Mouse (Mus musculus) heart, embryonic 12.5 days (tissue): ENCODE data around the gene Nmnat3. TPM values are rescaled to one million over a fixed set of nuclear protein-coding genes. Genes with fewer than 3 reads are reported as not detected.

Source experiments
- ATAC-seq: fragments of 200-750 bp; cut with Nextera tagmentation; 2 replicates; pipeline ENCODE4 v1.8.0; 2017; ENCODE audit warnings: moderate TSS enrichment, moderate library complexity; ENCODE audit not compliant: insufficient number of reproducible peaks, low FRiP score
- H3K27ac ChIP-seq: fragments of 300-500 bp; sonication (generic); 2 replicates; pipeline ENCODE4 v1.5.1; 2016; ENCODE audit warnings: mild to moderate bottlenecking, moderate library complexity; ENCODE audit not compliant: poor library complexity, severe bottlenecking
- H3K27me3 ChIP-seq: fragments of 300-500 bp; sonication (generic); replicated peaks from 2 replicates; pipeline ENCODE4 v1.6.1; 2016; ENCODE audit warnings: mild to moderate bottlenecking, moderate library complexity
- H3K36me3 ChIP-seq: fragments of 300-500 bp; sonication (generic); 2 replicates; pipeline ENCODE4 v1.6.1; 2016; ENCODE audit warnings: mild to moderate bottlenecking, moderate library complexity
- H3K4me1 ChIP-seq: fragments of 300-500 bp; sonication (generic); replicated peaks from 2 replicates; pipeline ENCODE4 v1.6.1; 2016; ENCODE audit warnings: mild to moderate bottlenecking
- H3K4me2 ChIP-seq: fragments of 300-500 bp; sonication (generic); 2 replicates; pipeline ENCODE4 v1.6.1; 2016; ENCODE audit warnings: mild to moderate bottlenecking, moderate library complexity
- H3K4me3 ChIP-seq: fragments of 300-500 bp; sonication (generic); 2 replicates; pipeline ENCODE4 v1.5.1; 2016; ENCODE audit warnings: mild to moderate bottlenecking
- H3K9ac ChIP-seq: fragments of 300-500 bp; sonication (generic); 2 replicates; pipeline ENCODE4 v1.6.1; 2016; ENCODE audit warnings: mild to moderate bottlenecking, moderate library complexity
- H3K9me3 ChIP-seq: fragments of 300-500 bp; sonication (generic); replicated peaks from 2 replicates; pipeline ENCODE4 v1.6.1; 2016; ENCODE audit warnings: mild to moderate bottlenecking, moderate library complexity
- WGBS: fragments of 180-500 bp; shearing (Covaris S2); methylation state at CpG from one replicate; pipeline ENCODE4 v1.1.7; 2016; 5-methylcytosine and 5-hydroxymethylcytosine counted together
- polyA plus RNA-seq: library from polyadenylated mRNA; unstranded; fragments of >200 nt; fragmentation: Nextera tagmentation; extraction: Ambion mirVana; gene quantifications from 2 replicates; pipeline ENCODE4 v1.2.1, GENCODE M21; 2016

The Nmnat3 gene
- polyA plus RNA-seq, 1 experiment from 2014 or later, result 9.4 TPM

DNA sequence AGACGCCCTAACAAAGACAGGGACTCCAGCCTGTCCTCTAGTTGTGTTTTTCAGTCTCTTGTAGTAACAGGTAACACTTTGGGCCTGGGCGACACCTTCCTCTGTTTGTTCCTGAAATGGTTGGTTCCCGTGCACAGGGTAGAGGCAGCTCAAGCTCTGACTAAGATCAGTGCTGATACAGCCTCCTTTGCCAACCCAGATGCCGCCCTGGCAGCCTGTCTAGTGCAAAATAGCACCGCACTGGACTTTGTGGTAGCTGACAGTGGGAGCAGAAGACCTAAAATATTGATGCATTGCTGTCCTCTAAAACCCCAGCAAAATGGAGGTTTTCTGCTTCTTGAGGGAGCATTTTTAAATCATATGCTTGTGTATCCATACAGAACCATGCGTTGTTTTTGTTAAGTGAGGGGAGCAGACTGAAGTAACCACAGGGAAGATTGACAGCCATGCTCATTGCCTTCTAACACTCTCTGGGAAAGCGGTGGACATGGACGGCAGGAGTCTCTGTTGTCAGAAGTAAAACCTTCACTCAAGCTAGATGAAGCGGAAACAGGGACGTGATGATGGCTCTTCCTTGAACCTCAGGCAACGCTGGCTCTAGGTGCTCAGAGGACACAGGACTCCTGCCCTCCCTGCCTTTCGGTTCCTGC lies 24.2 kb downstream of the Nmnat3 start:
- Histone ChIP-seq H3K9me3 (0 out of 2 replicates have a peak, but pooled peaks cover 5% of the 10 kb centered on the region), H3K36me3 (no peaks in the 10 kb centered on the region), H3K4me2 (no peak overlapping the region), H3K27me3 (no peaks in the 10 kb centered on the region), H3K9ac (no peak overlapping the region), H3K27ac (no peak overlapping the region), H3K4me3 (no peak overlapping the region), H3K4me1 (peaks cover 13% of the 10 kb centered on the region)
- WGBS, result 78% methylated on average over 12 of the region's 12 CpGs
- ATAC-seq, result no peak

- ATAC-seq, result no peak
- H3K9me3 ChIP-seq, result 0 out of 2 replicates have a peak, but pooled peaks cover 5% of the 10 kb centered on the region
Measured at GRCm38 (mm10) chr9:98312622-98313374, 25.6 kb downstream of the Nmnat3 start.

DNA sequence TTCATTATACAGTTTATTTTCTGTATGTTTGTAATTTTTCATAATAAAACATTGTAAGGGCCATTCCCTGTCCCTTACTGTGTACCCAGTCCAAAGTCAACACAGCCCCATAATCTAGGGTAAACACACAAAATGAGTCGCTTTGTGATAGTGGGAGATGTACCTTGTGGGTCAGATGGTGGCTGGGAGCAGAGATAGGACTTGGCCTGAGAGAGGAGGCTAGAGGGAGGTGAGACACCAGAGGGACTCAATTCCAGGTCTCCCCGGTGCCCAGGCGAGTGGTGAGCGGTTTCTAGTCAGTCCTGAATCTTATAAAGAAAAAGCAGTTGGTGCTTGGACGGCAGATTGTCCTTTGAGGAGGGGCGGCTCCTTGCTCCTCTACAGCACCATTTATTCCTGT lies 26.4 kb downstream of the Nmnat3 start:
- Histone ChIP-seq H3K4me2 (no peak overlapping the region), H3K27me3 (no peaks in the 10 kb centered on the region), H3K9ac (no peak overlapping the region), H3K4me3 (no peak overlapping the region), H3K9me3 (0 out of 2 replicates have a peak, but pooled peaks cover 5% of the 10 kb centered on the region), H3K36me3 (no peaks in the 10 kb centered on the region), H3K4me1 (peaks cover 13% of the 10 kb centered on the region), H3K27ac (no peak overlapping the region; the same call in 1 of the 2 replicates)
- ATAC-seq, result peak; percentile 82
- WGBS, result 72% methylated on average over 6 of the region's 6 CpGs

More at GRCm38 (mm10) chr9:98312622-98313374, 25.6 kb downstream of the Nmnat3 start:
- Histone ChIP-seq H3K27ac (no peak overlapping the region), H3K4me2 (no peak overlapping the region), H3K4me3 (no peak overlapping the region), H3K9ac (no peak overlapping the region), H3K27me3 (no peaks in the 10 kb centered on the region), H3K4me1 (peaks cover 13% of the 10 kb centered on the region), H3K36me3 (no peaks in the 10 kb centered on the region)
- WGBS, result 77% methylated on average over 6 of the region's 6 CpGs

GRCm38 (mm10) chr9:98314059-98314650 lies 26.9 kb downstream of the Nmnat3 start:
- H3K9me3 ChIP-seq, result 0 out of 2 replicates have a peak, but pooled peaks cover 5% of the 10 kb centered on the region
- H3K4me3 ChIP-seq, result no peak overlapping the region
- ATAC-seq, result no peak; the same call in 1 of the 2 replicates
- 67% methylated on average over 7 of the region's 7 CpGs for WGBS
- no peak overlapping the region for H3K4me2 ChIP-seq
- no peaks in the 10 kb centered on the region for H3K27me3 ChIP-seq
- H3K4me1 ChIP-seq, result peaks cover 13% of the 10 kb centered on the region
- H3K27ac ChIP-seq, result no peak overlapping the region
- no peaks in the 10 kb centered on the region for H3K36me3 ChIP-seq
- H3K9ac ChIP-seq, result no peak overlapping the region

- no peaks in the 10 kb centered on the region for H3K27me3 ChIP-seq
- 82% methylated on average over 4 of the region's 4 CpGs for WGBS
- no peak for ATAC-seq
- H3K4me2 ChIP-seq, result no peak overlapping the region
- no peak overlapping the region for H3K9ac ChIP-seq
- H3K4me1 ChIP-seq, result peaks cover 8% of the 10 kb centered on the region
- H3K27ac ChIP-seq, result no peak overlapping the region
- no peak overlapping the region for H3K4me3 ChIP-seq
- 0 out of 2 replicates have a peak, but pooled peaks cover 10% of the 10 kb centered on the region for H3K9me3 ChIP-seq
- H3K36me3 ChIP-seq, result no peaks in the 10 kb centered on the region
Measured at GRCm38 (mm10) chr9:98317897-98318296, 30.7 kb downstream of the Nmnat3 start.

DNA sequence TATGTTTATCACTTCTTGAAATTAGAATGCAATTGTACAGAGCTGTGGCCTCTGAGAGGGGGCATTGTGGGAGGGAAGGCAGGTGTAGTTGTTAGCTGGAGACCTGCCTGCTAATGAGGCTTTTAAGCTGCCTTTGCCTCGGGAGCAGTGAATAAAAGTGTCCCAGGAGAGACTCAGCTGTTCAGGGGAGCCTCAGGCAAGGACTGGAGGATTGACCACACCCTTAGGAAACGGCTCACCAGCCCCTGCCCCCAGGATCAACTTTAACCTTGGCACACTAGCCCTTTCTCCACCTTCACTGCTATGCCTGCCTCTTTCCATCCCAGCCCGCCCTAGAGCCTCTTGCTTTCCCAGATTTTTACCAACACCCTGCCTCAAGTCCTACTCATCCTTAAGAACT lies 31.6 kb downstream of the Nmnat3 start:
- no peak overlapping the region for H3K9ac ChIP-seq
- no peaks in the 10 kb centered on the region for H3K27me3 ChIP-seq
- no peak overlapping the region for H3K4me3 ChIP-seq
- H3K4me1 ChIP-seq, result peaks cover 6% of the 10 kb centered on the region; the same call in 1 of the 2 replicates
- H3K27ac ChIP-seq, result no peak overlapping the region
- H3K36me3 ChIP-seq, result no peaks in the 10 kb centered on the region
- no peak for ATAC-seq
- H3K9me3 ChIP-seq, result 0 out of 2 replicates have a peak, but pooled peaks cover 10% of the 10 kb centered on the region
- 51% methylated on average over 3 of the region's 3 CpGs for WGBS
- H3K4me2 ChIP-seq, result no peak overlapping the region

- no peak overlapping the region for H3K4me2 ChIP-seq
- 86% methylated on average over 3 of the region's 3 CpGs for WGBS
- H3K9me3 ChIP-seq, result 0 out of 2 replicates have a peak, but pooled peaks cover 10% of the 10 kb centered on the region
Measured at GRCm38 (mm10) chr9:98320785-98321184, 33.5 kb downstream of the Nmnat3 start.

DNA sequence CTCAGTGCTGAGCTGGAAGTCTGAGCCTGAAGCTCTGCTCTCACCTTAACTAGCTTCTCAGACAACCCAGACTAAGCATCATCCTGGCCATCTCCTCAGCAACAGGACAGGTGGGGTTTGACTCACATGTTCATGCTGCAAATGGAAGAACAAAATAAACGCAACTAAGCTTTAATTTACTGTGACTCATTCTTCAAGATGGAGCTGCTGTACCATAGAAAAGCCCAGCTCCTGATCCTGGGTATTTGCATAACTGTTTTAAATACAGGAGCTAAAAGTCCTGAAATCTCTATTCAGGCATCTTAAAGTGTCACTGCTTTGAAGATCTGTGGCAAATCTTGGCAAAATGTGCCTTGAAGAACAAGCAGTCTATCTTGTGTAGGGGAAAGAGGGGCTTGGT lies 38.9 kb downstream of the Nmnat3 start:
- Histone ChIP-seq H3K4me1 (peaks cover 10% of the 10 kb centered on the region), H3K27me3 (no peaks in the 10 kb centered on the region), H3K9me3 (0 out of 2 replicates have a peak, but pooled peaks cover 10% of the 10 kb centered on the region), H3K9ac (no peak overlapping the region), H3K27ac (no peak overlapping the region), H3K4me3 (no peak overlapping the region), H3K36me3 (no peaks in the 10 kb centered on the region), H3K4me2 (no peak overlapping the region)
- 86% methylated on average over 1 of the region's 1 CpGs for WGBS
- ATAC-seq, result no peak

More at GRCm38 (mm10) chr9:98320785-98321184, 33.5 kb downstream of the Nmnat3 start:
- no peaks in the 10 kb centered on the region for H3K27me3 ChIP-seq
- no peak overlapping the region for H3K27ac ChIP-seq
- no peak overlapping the region for H3K4me3 ChIP-seq
- no peaks in the 10 kb centered on the region for H3K36me3 ChIP-seq
- ATAC-seq, result no peak
- H3K4me1 ChIP-seq, result no peaks in the 10 kb centered on the region
- no peak overlapping the region for H3K9ac ChIP-seq

DNA sequence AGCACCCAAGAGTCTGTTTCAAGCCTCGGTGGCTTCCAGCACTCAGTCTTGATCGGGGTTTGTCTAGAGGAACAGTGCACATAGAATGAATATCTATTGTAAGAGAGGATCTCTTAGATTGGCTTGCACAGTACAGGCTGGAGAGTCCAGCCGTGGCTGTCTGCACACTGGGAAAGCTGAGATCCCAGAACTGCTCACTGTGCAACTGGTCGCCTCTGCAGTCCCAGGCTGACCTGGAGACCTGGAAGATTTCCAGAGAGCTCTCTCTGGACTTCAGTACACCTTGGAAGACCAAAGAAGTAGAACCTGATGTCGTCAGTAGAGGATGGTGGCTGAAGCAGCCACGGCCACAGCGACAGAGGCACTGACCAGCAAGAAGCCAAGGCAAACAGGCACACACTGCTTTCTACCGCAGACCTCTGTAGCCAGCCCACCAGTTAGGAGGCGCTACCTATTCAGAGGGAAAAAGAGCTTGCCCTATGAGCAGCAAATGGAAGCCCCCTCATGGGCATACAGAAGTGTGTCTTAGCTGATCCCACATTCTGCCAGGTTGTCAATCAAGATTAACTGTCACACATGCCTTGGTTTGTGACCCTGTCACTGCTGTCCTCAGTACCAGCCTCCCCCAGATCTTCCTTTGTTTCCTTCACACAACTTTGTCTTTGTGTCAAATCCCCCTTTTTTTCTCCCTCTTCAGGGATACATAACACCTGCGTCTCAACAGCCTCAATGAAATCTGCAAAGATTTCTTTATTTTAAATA lies 41.4 kb downstream of the Nmnat3 start:
- ATAC-seq, result no peak
- peaks cover 10% of the 10 kb centered on the region for H3K4me1 ChIP-seq
- H3K9ac ChIP-seq, result no peak overlapping the region
- H3K27ac ChIP-seq, result no peak overlapping the region
- no peaks in the 10 kb centered on the region for H3K27me3 ChIP-seq
- no peak overlapping the region for H3K4me2 ChIP-seq
- no peak overlapping the region for H3K4me3 ChIP-seq
- 89% methylated on average over 10 of the region's 10 CpGs for WGBS
- H3K36me3 ChIP-seq, result no peaks in the 10 kb centered on the region
- no peaks in the 10 kb centered on the region for H3K9me3 ChIP-seq

- no peak overlapping the region for H3K9ac ChIP-seq
- H3K4me1 ChIP-seq, result peaks cover 10% of the 10 kb centered on the region
- no peak overlapping the region for H3K4me3 ChIP-seq
- ATAC-seq, result no peak
- H3K36me3 ChIP-seq, result no peaks in the 10 kb centered on the region
- no peak overlapping the region for H3K27ac ChIP-seq
- WGBS, result 73% methylated on average over 20 of the region's 20 CpGs
- H3K4me2 ChIP-seq, result no peak overlapping the region
- no peaks in the 10 kb centered on the region for H3K27me3 ChIP-seq
- no peaks in the 10 kb centered on the region for H3K9me3 ChIP-seq
Measured at GRCm38 (mm10) chr9:98329274-98330105, 42.3 kb downstream of the Nmnat3 start.
